Mouse (Mus musculus) lung, adult 18-20 months (tissue): ENCODE results near the gene Pdcd1lg2.

Experiments used
- DNase-seq, 2 experiments: peaks; one replicate each; pipeline ENCODE4 v3.0.0; 2022; ENCODE audit warnings: mixed read lengths in 2 of 2

Pdcd1lg2 gene

GRCm38 (mm10) chr19:29472946-29473345 is 62.2 kb downstream of the Pdcd1lg2 start:
- DNase-seq: no peak

- DNase-seq: no peak
Observed at GRCm38 (mm10) chr19:29474803-29475202, 64.1 kb downstream of the Pdcd1lg2 start.

- no peak for DNase-seq
Observed at GRCm38 (mm10) chr19:29475210-29475620, 64.5 kb downstream of the Pdcd1lg2 start.

GRCm38 (mm10) chr19:29478598-29478997 is 67.9 kb downstream of the Pdcd1lg2 start:
- DNase-seq: no peak

GRCm38 (mm10) chr19:29481578-29481977 is 70.9 kb downstream of the Pdcd1lg2 start:
- no peak for DNase-seq

GRCm38 (mm10) chr19:29482148-29482547 is 71.4 kb downstream of the Pdcd1lg2 start:
- no peak for DNase-seq

- DNase-seq: no peak
Observed at GRCm38 (mm10) chr19:29482637-29483036, 71.9 kb downstream of the Pdcd1lg2 start.

- DNase-seq: no peak
Observed at GRCm38 (mm10) chr19:29483386-29483785, 72.7 kb downstream of the Pdcd1lg2 start.

GRCm38 (mm10) chr19:29484537-29484936 is 73.8 kb downstream of the Pdcd1lg2 start:
- DNase-seq: no peak

- DNase-seq: no peak
Observed at GRCm38 (mm10) chr19:29485257-29485948, 74.7 kb downstream of the Pdcd1lg2 start.

GRCm38 (mm10) chr19:29486545-29487206 is 76.0 kb downstream of the Pdcd1lg2 start:
- peak; percentile 47 to 50 for DNase-seq

GRCm38 (mm10) chr19:29487326-29488072 is 76.8 kb downstream of the Pdcd1lg2 start:
- no peak for DNase-seq

- DNase-seq: no peak
Observed at GRCm38 (mm10) chr19:29488073-29488390, 77.3 kb downstream of the Pdcd1lg2 start.

GRCm38 (mm10) chr19:29488420-29488819 is 77.7 kb downstream of the Pdcd1lg2 start:
- no peak for DNase-seq

GRCm38 (mm10) chr19:29489785-29490284 is 79.1 kb downstream of the Pdcd1lg2 start:
- no peak for DNase-seq

GRCm38 (mm10) chr19:29491467-29491866 is 80.7 kb downstream of the Pdcd1lg2 start:
- no peak for DNase-seq

GRCm38 (mm10) chr19:29494454-29494853 is 83.7 kb downstream of the Pdcd1lg2 start:
- DNase-seq: no peak

GRCm38 (mm10) chr19:29496001-29496597 is 85.4 kb downstream of the Pdcd1lg2 start:
- no peak for DNase-seq

GRCm38 (mm10) chr19:29496786-29497557 is 86.3 kb downstream of the Pdcd1lg2 start:
- DNase-seq: no peak

GRCm38 (mm10) chr19:29497874-29498273 is 87.2 kb downstream of the Pdcd1lg2 start:
- no peak for DNase-seq

- no peak for DNase-seq
Observed at GRCm38 (mm10) chr19:29498842-29499456, 88.2 kb downstream of the Pdcd1lg2 start.

GRCm38 (mm10) chr19:29500333-29500732 is 89.6 kb downstream of the Pdcd1lg2 start:
- DNase-seq: no peak
